Mouse (Mus musculus) forebrain, postnatal 0 days (tissue): ENCODE data around the gene Efcab6. TPM values are rescaled to one million over a fixed set of nuclear protein-coding genes. Genes with fewer than 3 reads are reported as not detected.

ENCODE experiments used
- ATAC-seq: fragments of 200-750 bp; cut with Nextera tagmentation; 2 replicates; pipeline ENCODE4 v1.8.0; 2017; ENCODE audit warnings: mild to moderate bottlenecking, moderate library complexity
- DNase-seq: peaks from one replicate; pipeline ENCODE4 v3.0.0-alpha.2; 2015
- H3K27ac ChIP-seq: fragments of 300-500 bp; sonication (generic); 2 replicates; pipeline ENCODE4 v1.5.1; 2014; ENCODE audit warnings: low read depth, mild to moderate bottlenecking, antibody characterized with exemption, low read length, moderate library complexity, mixed read lengths
- H3K27me3 ChIP-seq: fragments of 300-500 bp; sonication (generic); 2 replicates; pipeline ENCODE4 v1.6.1; 2014; ENCODE audit warnings: mild to moderate bottlenecking, low read length, mixed read lengths; ENCODE audit not compliant: insufficient read depth
- H3K36me3 ChIP-seq: fragments of 300-500 bp; sonication (generic); 2 replicates; pipeline ENCODE4 v1.6.1; 2014; ENCODE audit warnings: mild to moderate bottlenecking, moderate library complexity; ENCODE audit not compliant: insufficient read depth
- H3K4me1 ChIP-seq: fragments of 300-500 bp; sonication (generic); 2 replicates; pipeline ENCODE4 v1.6.1; 2014; ENCODE audit warnings: antibody characterized with exemption; ENCODE audit not compliant: insufficient read depth
- H3K4me2 ChIP-seq: fragments of 300-500 bp; sonication (generic); 2 replicates; pipeline ENCODE4 v1.6.1; 2014; ENCODE audit warnings: low read depth, mild to moderate bottlenecking, moderate library complexity
- H3K4me3 ChIP-seq: fragments of 300-500 bp; sonication (generic); 2 replicates; pipeline ENCODE4 v1.5.1; 2014; ENCODE audit warnings: low read depth, low read length, mixed read lengths
- H3K9ac ChIP-seq: fragments of 300-500 bp; sonication (generic); 2 replicates; pipeline ENCODE4 v1.6.1; 2014; ENCODE audit warnings: mild to moderate bottlenecking
- H3K9me3 ChIP-seq: fragments of 300-500 bp; sonication (generic); 2 replicates; pipeline ENCODE4 v1.6.1; 2016; ENCODE audit warnings: low read length
- CTCF ChIP-seq: sonication (generic); IDR thresholded peaks from 2 replicates; pipeline ENCODE4 v1.5.1; 2016; ENCODE audit warnings: antibody characterized with exemption, control low read depth, low read depth
- WGBS: fragments of 180-500 bp; shearing (Covaris S2); extraction: QIAGEN DNeasy Blood & Tissue Kit; methylation state at CpG from one replicate; pipeline ENCODE4 v1.1.7; 2014; 5-methylcytosine and 5-hydroxymethylcytosine counted together
- polyA plus RNA-seq: library from polyadenylated mRNA; unstranded; fragments of >200 nt; fragmentation: Nextera tagmentation; extraction: Ambion mirVana; gene quantifications from 2 replicates; pipeline ENCODE4 v1.2.1, GENCODE M21; 2015
- total RNA-seq: library from RNA; depleted of rRNA; stranded (reverse); fragments of >200 nt; gene quantifications from 2 replicates; pipeline ENCODE4 v1.2.3, GENCODE M21; 2014

The Efcab6 gene
- total and polyA plus RNA-seq, 2 experiments from 2014 or later: 4.4 to 6.0 TPM

GRCm38 (mm10) chr15:83846592-83846991 lies 218.6 kb downstream of the Efcab6 start:
- H3K27ac ChIP-seq: peak overlapping the region; percentile 88
- H3K9me3 ChIP-seq: no peaks in the 10 kb centered on the region
- no peak for TF ChIP-seq CTCF
- H3K9ac ChIP-seq: no peak overlapping the region
- DNase-seq: no peak
- H3K4me1 ChIP-seq: peaks cover 69% of the 10 kb centered on the region
- ATAC-seq: no peak
- no peak overlapping the region for H3K4me3 ChIP-seq
- WGBS: 36% methylated on average over 8 of the region's 8 CpGs
- H3K4me2 ChIP-seq: no peak overlapping the region
- no peaks in the 10 kb centered on the region for H3K27me3 ChIP-seq
- H3K36me3 ChIP-seq: no peaks in the 10 kb centered on the region; the same call in 1 of the 2 replicates

DNA sequence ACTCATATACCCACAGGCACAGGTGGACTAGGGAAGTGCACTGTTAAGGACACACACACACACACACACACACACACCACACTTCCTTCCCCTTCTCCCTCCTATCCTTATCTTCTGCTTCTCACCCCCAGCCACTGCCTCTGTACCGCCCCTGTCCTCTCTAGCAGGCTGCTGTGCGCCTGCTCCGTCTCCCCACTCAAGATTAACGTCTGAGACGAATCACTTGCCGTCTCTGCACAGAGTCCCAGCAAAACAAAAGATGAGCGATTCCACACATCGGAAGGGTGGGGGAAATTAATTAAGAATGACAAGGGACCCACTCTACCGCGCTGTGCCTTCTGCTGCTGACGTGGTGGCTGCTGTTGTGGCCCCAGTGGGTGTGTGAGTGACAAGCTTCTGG lies 219.4 kb downstream of the Efcab6 start:
- ATAC-seq (peak; percentile 53), DNase-seq (peak; percentile 55)
- peaks cover 76% of the 10 kb centered on the region for H3K4me1 ChIP-seq

GRCm38 (mm10) chr15:83842915-83843789 lies 222.0 kb downstream of the Efcab6 start:
- Histone ChIP-seq H3K36me3 (peaks cover 6% of the 10 kb centered on the region; the same call in 1 of the 2 replicates), H3K27me3 (no peaks in the 10 kb centered on the region), H3K4me3 (no peak overlapping the region), H3K4me1 (peaks cover 62% of the 10 kb centered on the region), H3K9me3 (no peaks in the 10 kb centered on the region), H3K27ac (peak overlapping the region; percentile 90), H3K9ac (peak overlapping the region; percentile 35; the same call in 1 of the 2 replicates), H3K4me2 (peak overlapping the region; percentile 23)
- ATAC-seq (peak; percentile 47), DNase-seq (peak; percentile 72)
- no peak for TF ChIP-seq CTCF
- 17% methylated on average over 22 of the region's 22 CpGs for WGBS

More for the DNA sequence above, 219.4 kb downstream of the Efcab6 start:
- no peaks in the 10 kb centered on the region for H3K9me3 ChIP-seq
- TF ChIP-seq CTCF: no peak
- H3K9ac ChIP-seq: no peak overlapping the region
- peak overlapping the region; percentile 88 for H3K27ac ChIP-seq
- H3K4me3 ChIP-seq: no peak overlapping the region
- H3K4me2 ChIP-seq: no peak overlapping the region; the same call in 1 of the 2 replicates
- WGBS: 19% methylated on average over 11 of the region's 11 CpGs
- H3K27me3 ChIP-seq: no peaks in the 10 kb centered on the region
- peaks cover under 1% of the 10 kb centered on the region; the same call in 1 of the 2 replicates for H3K36me3 ChIP-seq

DNA sequence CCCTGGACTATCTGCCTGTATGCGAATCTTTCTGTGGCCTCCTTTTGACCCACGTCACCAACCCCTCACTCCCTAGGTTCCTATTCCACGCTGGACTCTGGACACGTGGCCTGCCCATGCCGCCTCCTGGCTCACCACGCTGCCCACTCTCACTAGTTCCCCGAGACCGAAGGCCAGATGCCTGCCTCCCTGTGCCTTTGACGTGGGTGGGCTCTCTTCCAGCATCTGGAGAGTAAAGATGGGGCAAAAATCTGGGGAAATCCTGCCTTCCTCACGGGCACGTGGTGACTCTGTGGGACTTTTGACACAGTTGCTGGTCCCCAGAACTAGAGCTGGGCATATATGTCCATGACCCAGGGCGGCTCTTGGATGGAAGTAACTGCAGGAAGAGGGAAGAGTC lies 222.8 kb downstream of the Efcab6 start:
- H3K27me3 ChIP-seq: no peaks in the 10 kb centered on the region
- H3K4me3 ChIP-seq: no peak overlapping the region
- ATAC-seq (no peak), DNase-seq (peak; percentile 53)
- peak overlapping the region; percentile 90 for H3K27ac ChIP-seq
- 46% methylated on average over 12 of the region's 12 CpGs for WGBS
- peaks cover 9% of the 10 kb centered on the region; the same call in 1 of the 2 replicates for H3K36me3 ChIP-seq
- peaks cover 55% of the 10 kb centered on the region for H3K4me1 ChIP-seq
- no peak overlapping the region for H3K9ac ChIP-seq
- H3K9me3 ChIP-seq: no peaks in the 10 kb centered on the region
- H3K4me2 ChIP-seq: no peak overlapping the region
- TF ChIP-seq CTCF: no peak

DNA sequence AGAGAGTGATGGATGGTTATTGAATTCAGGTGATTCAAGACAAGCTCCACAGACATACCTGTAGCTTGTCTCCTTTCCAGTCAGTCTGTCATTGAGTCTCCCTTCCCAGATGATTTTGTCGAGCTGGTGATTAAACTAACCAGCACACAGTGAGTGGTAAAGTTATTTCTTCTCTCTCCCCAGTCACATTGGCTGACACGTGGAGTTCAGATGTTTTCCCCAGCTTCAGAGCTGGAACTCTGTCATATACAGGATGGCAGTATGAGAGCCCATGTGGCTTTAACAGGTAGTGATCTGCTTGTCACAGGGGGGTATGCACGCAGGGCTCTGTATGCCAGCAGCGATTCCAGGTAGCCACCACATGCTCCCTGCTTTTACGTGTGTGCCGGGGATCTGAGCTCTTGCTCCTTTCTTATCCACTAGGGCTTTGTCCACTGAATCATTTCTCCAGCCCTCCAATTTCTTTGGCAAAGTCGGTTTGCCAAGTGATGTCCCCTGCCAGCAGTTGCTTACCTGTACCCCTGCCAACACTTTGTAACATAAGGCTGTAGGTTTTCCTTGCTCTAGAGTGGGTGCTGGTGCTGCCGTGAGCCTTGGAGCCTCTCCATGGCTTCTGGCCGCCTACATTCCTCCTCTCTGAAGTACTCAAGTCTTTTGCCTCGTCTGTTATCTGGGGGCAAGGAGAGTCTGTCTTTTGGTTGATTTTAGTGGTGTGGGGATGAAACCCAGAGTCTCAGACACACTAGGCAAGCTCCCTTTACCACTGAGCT lies 224.0 kb downstream of the Efcab6 start:
- DNase-seq (peak; percentile 46), ATAC-seq (no peak)
- Histone ChIP-seq H3K9ac (0 out of 2 replicates have a peak overlapping the region, but pooled peaks have one; percentile 18), H3K27ac (peak overlapping the region; percentile 90), H3K9me3 (no peaks in the 10 kb centered on the region), H3K4me3 (no peak overlapping the region), H3K27me3 (no peaks in the 10 kb centered on the region), H3K4me1 (peaks cover 44% of the 10 kb centered on the region), H3K4me2 (no peak overlapping the region), H3K36me3 (peaks cover 17% of the 10 kb centered on the region)
- 49% methylated on average over 10 of the region's 10 CpGs for WGBS
- TF ChIP-seq CTCF: no peak

DNA sequence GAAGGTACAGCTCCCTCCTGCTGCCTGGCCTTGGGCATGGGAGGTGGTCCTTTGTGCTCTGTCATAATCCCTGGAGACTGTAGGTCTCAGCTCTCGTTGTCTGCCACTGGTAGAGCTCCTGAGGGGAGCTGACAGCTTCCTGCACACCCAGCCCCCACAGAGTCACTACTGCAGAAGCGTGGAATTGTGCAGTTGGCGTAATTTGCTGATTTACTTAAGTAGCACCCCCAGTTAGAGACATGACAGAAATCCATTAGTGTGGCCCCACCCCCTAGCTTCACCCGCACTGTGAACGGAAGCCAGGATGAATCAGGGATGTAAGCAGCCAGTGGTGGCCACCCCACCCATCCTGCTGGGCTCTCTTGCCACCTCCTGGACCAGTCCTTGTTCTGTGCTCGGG lies 232.9 kb downstream of the Efcab6 start:
- 46% methylated on average over 6 of the region's 6 CpGs for WGBS
- Histone ChIP-seq H3K4me1 (peaks cover 31% of the 10 kb centered on the region), H3K27ac (peak overlapping the region; percentile 54; the same call in 1 of the 2 replicates), H3K36me3 (peaks cover 18% of the 10 kb centered on the region), H3K4me3 (no peak overlapping the region), H3K9me3 (no peaks in the 10 kb centered on the region), H3K4me2 (no peak overlapping the region), H3K9ac (no peak overlapping the region), H3K27me3 (no peaks in the 10 kb centered on the region)
- DNase-seq (peak; percentile 29), ATAC-seq (peak; percentile 10; the same call in 1 of the 2 replicates)
- TF ChIP-seq CTCF: no peak
